Mouse (Mus musculus) stomach, adult 2 months (tissue): ENCODE results near the gene Etfdh. TPM values are rescaled to one million over a fixed set of nuclear protein-coding genes. Genes with fewer than 3 reads are reported as not detected.

ENCODE experiments used
- polyA plus RNA-seq: library from polyadenylated mRNA; depleted of rRNA; stranded (reverse); fragments of >200 nt; gene quantifications from 2 replicates; pipeline ENCODE4 v1.2.3, GENCODE M21; 2012; rRNA removed

Etfdh gene
- polyA plus RNA-seq, result 88.5 and 120 TPM in 2 replicates

DNA sequence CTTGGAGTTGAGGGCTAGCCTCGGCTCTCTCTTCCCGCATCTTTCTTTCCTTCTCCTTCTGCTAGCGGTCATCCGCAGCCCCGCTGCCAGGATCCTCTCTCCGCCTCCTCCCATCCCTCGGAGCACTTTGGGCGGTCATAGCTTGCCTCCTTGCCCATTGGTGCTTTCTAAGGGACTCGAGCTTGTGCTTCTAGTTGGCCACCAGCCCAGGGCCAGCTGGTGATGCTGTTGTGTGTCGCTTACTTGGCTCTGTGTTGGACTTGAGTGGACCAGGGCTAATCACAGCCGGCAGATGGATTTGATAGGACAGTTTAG is at the start of gene Etfdh:
Gene Etfdh (minus strand): TSS at position 85 of the 315 bp plus-strand sequence.

DNA sequence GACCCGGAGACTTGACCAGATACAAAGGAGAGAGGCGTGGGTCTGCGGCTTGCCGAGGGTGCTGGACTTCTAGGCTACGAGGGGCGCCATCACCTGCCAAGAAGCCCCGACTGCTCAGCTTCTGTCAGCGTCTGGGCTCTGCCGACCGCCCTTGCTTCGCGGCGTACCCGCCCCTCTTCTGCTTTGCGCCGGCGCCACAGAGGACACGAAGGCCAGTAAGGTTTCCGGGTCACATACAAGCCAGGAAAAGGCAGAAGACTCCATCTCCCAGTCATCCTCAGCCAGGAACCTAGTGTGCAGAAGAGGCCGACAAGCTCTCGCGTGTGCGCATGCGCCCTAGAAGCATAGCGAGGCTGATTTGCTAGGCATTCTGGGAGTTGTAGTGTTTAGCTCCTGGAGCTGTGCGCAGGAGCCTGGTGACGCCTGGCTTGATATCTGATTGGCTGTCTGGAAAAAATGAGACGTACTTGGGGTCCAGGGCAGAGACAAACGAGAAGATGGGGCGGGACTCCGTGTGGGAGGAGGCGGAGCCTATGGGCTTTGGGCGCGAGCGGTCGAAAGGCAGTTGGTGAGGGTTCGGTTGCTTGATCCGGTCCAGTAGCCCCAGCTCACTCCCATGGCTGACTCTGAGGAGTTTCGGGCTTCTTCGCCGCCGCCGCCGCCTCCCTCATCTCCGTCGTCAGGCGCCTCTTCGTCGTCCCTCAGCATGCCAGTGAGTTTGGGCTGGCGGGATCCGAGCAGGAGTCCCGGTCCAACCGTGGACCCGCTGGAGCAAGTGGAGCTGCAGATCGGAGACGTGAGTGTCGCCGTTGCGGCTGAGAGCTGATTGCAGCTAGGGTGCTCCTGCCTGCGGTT is 512 bp downstream of the Etfdh start, which contains the start of gene 4930579G24Rik:
Gene 4930579G24Rik (plus strand): TSS at position 519 of the 855 bp plus-strand sequence.

DNA sequence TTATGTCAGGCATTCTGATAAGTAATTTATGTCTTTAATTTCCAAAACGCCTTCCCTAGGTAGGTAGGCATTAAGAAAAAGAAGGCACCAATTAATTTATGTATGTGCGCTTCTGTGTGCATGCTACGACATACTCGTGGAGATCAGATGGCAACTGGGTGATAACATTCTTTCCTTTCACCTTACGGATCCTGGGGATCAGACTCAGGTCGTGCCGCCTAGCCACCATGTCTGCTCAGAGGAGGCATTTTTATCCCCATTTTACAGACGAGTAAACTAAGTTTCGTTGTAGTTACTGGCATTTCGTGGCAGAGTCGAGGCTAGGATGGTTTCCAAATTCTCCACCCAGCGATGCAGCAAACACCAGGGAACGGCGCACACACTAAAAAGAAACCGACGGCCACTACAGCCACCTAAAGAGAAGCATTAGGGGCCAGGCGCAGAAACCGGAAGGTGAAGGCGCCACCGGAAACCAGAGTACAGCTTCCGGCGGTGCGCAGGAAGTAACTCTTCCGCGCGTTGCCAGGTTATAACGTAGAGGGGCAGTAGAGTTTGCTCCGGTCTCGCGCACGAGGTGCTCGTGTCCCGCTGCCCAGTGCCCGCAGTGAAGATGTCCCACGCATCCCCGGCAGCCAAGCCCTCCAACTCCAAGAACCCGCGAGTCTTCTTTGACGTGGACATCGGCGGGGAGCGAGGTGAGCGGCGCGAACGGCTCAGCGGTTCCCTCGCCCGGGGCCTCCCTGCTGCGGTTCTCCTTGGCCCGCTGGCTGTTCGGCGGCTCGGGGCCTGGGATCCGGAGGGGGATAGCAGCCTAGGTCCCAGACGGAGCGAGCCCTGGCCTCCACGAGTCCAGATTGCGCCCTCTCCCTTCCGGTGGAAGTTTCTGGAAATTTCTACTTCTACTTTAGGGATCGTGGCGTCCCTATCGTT is 38.2 kb downstream of the Etfdh start, which contains the start of gene Ppid:
Gene Ppid (plus strand): TSS at position 480 of the 930 bp plus-strand sequence.

DNA sequence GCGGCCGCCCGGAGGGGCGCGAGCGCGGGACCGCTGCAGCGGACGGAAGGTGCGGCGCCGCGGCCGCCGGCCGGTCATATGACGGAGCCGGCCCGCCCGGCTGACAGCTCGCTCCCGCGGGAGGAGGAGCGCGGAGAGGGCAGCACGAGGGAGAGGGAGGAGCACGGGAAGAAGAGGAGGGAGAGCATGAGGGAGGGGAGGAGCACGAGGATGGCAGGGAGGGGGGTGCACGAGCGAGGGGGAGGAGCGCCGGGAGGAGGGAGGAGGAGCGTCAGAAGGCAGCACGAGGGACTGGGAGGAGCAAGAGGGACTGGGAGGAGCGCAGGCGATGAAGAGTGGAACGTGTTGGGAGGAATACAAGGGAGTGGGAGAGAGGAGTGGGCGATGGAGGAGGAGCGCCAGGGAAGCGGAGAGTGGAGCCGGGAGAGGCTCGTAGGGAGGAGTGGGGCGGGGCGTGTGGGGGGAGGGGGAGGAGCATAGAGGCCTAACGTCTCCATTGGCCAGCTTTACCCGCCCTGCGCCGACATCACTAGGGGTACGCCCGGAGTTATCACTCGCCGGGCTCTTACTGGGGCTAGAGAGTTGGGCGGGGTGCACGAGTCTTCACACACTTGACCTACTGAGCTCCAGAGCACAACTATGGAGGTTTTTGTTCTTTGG is 61.5 kb downstream of the Etfdh start, which contains the start of gene Fnip2:
Gene Fnip2 (minus strand): TSS at position 94 of the 660 bp plus-strand sequence.

Other genes with a start within 250 kb of the Etfdh start
- gene Fnip2, start 61.7 kb downstream of the Etfdh start, polyA plus RNA-seq, result 1.2 and 2.1 TPM in 2 replicates
- gene Ppid, start 38.2 kb downstream of the Etfdh start, polyA plus RNA-seq, result 0.62 and 1.2 TPM in 2 replicates
- 0.17 and 0.56 TPM in 2 replicates for gene 4930579G24Rik, start 421 bp downstream of the Etfdh start, polyA plus RNA-seq
- not detected in 2 replicates for gene Rxfp1, start 108.4 kb upstream of the Etfdh start, polyA plus RNA-seq
- gene Tmem144, start 223.3 kb upstream of the Etfdh start, polyA plus RNA-seq, result 0.12 and 0.15 TPM in 2 replicates